Mouse (Mus musculus): ENCODE results near the gene Gm49450. TPM values are rescaled to one million over a fixed set of nuclear protein-coding genes. Genes with fewer than 3 reads are reported as not detected.
A peak's percentile ranks its signal among the peaks of the same experiment; 100 is the strongest.

Gene Gm49450
- total and polyA plus RNA-seq, 2 experiments from 2014 or later: 78.3 TPM; not detected in 1

- 25% methylated on average over 17 of the region's 17 CpGs for whole genome bisulfite sequencing
- peak overlapping the region; percentile 71 for H3K4me2 ChIP-seq (ENCODE audit: low read depth, low read length)
- H3K27me3 ChIP-seq (ENCODE audit: control insufficient read depth, insufficient read depth, low read length): no peaks in the 10 kb centered on the region
- H3K9ac ChIP-seq (replicated peaks; ENCODE audit: low read depth, low read length): peak overlapping the region; percentile 44; the same call in 1 of the 2 replicates
- peak overlapping the region; percentile 99 for H3K27ac ChIP-seq (ENCODE audit: low read depth)
- H3K9me3 ChIP-seq (replicated peaks; ENCODE audit: control insufficient read depth, low read length): no peaks in the 10 kb centered on the region
- peak overlapping the region; percentile 39 for H3K4me3 ChIP-seq (ENCODE audit: low read depth, low read length)
- H3K36me3 ChIP-seq (replicated peaks; ENCODE audit: control insufficient read depth, insufficient read depth, low read length): no peaks in the 10 kb centered on the region
- TF ChIP-seq CTCF (IDR thresholded peaks at IDR 0.05; ENCODE audit: low read depth) (no peak), EP300 (IDR thresholded peaks at IDR 0.05; ENCODE audit: low read depth) (no peak)
- peak; percentile 56; the same call in 1 of the 2 replicates for ATAC-seq (ENCODE audit: insufficient read depth, low read depth)
- H3K4me1 ChIP-seq (ENCODE audit: control insufficient read depth, insufficient read depth): peaks cover 17% of the 10 kb centered on the region; the same call in 1 of the 2 replicates
- DNase-seq (ENCODE audit: low spot score): peak; percentile 77
Observed at GRCm38 (mm10) chr15:98992086-98992912, 38.9 kb upstream of the Gm49450 start.

GRCm38 (mm10) chr15:98991540-98992050 lies 38.2 kb upstream of the Gm49450 start:
- no peak overlapping the region for H3K9ac ChIP-seq (replicated peaks; ENCODE audit: low read depth, low read length)

GRCm38 (mm10) chr15:98990669-98991539 lies 37.6 kb upstream of the Gm49450 start:
- H3K4me3 ChIP-seq (ENCODE audit: low read depth, low read length): no peak overlapping the region
- WGBS: 31% methylated on average over 15 of the region's 15 CpGs
- DNase-seq (ENCODE audit: low spot score): no peak

More at GRCm38 (mm10) chr15:98991540-98992050, 38.2 kb upstream of the Gm49450 start:
- ATAC-seq (ENCODE audit: insufficient read depth, low read depth): no peak
- Histone ChIP-seq H3K36me3 (replicated peaks; ENCODE audit: control insufficient read depth, insufficient read depth, low read length) (no peaks in the 10 kb centered on the region), H3K27ac (ENCODE audit: low read depth) (peak overlapping the region; percentile 99), H3K4me1 (ENCODE audit: control insufficient read depth, insufficient read depth) (peaks cover 17% of the 10 kb centered on the region; the same call in 1 of the 2 replicates), H3K27me3 (ENCODE audit: control insufficient read depth, insufficient read depth, low read length) (no peaks in the 10 kb centered on the region), H3K4me2 (ENCODE audit: low read depth, low read length) (no peak overlapping the region), H3K9me3 (replicated peaks; ENCODE audit: control insufficient read depth, low read length) (no peaks in the 10 kb centered on the region), H3K4me3 (ENCODE audit: low read depth, low read length) (no peak overlapping the region)
- TF ChIP-seq CTCF (IDR thresholded peaks at IDR 0.05; ENCODE audit: low read depth): no peak
- no peak for TF ChIP-seq EP300 (IDR thresholded peaks at IDR 0.05; ENCODE audit: low read depth)
- DNase-seq (ENCODE audit: low spot score): no peak
- WGBS: 43% methylated on average over 9 of the region's 9 CpGs

GRCm38 (mm10) chr15:98989701-98990430 lies 36.5 kb upstream of the Gm49450 start:
- H3K9me3 ChIP-seq (replicated peaks; ENCODE audit: control insufficient read depth, low read length): no peaks in the 10 kb centered on the region
- H3K9ac ChIP-seq (replicated peaks; ENCODE audit: low read depth, low read length): no peak overlapping the region
- no peak overlapping the region for H3K4me2 ChIP-seq (ENCODE audit: low read depth, low read length)
- DNase-seq (ENCODE audit: low spot score) (no peak), ATAC-seq (ENCODE audit: insufficient read depth, low read depth) (no peak)
- H3K27ac ChIP-seq (ENCODE audit: low read depth): no peak overlapping the region
- no peak overlapping the region for H3K4me3 ChIP-seq (ENCODE audit: low read depth, low read length)
- H3K27me3 ChIP-seq (ENCODE audit: control insufficient read depth, insufficient read depth, low read length): no peaks in the 10 kb centered on the region
- WGBS: 48% methylated on average over 12 of the region's 12 CpGs
- no peaks in the 10 kb centered on the region for H3K36me3 ChIP-seq (replicated peaks; ENCODE audit: control insufficient read depth, insufficient read depth, low read length)
- no peak for TF ChIP-seq EP300 (IDR thresholded peaks at IDR 0.05; ENCODE audit: low read depth)
- TF ChIP-seq CTCF (IDR thresholded peaks at IDR 0.05; ENCODE audit: low read depth): no peak
- H3K4me1 ChIP-seq (ENCODE audit: control insufficient read depth, insufficient read depth): peaks cover 18% of the 10 kb centered on the region

More at GRCm38 (mm10) chr15:98990669-98991539, 37.6 kb upstream of the Gm49450 start:
- Histone ChIP-seq H3K9me3 (replicated peaks; ENCODE audit: control insufficient read depth, low read length) (no peaks in the 10 kb centered on the region), H3K9ac (replicated peaks; ENCODE audit: low read depth, low read length) (0 out of 2 replicates have a peak overlapping the region, but pooled peaks have one; percentile 24), H3K36me3 (replicated peaks; ENCODE audit: control insufficient read depth, insufficient read depth, low read length) (no peaks in the 10 kb centered on the region), H3K4me1 (ENCODE audit: control insufficient read depth, insufficient read depth) (peaks cover 17% of the 10 kb centered on the region; the same call in 1 of the 2 replicates), H3K4me2 (ENCODE audit: low read depth, low read length) (no peak overlapping the region), H3K27ac (ENCODE audit: low read depth) (peak overlapping the region; percentile 1; the same call in 1 of the 2 replicates), H3K27me3 (ENCODE audit: control insufficient read depth, insufficient read depth, low read length) (no peaks in the 10 kb centered on the region)
- no peak for ATAC-seq (ENCODE audit: insufficient read depth, low read depth)
- TF ChIP-seq EP300 (IDR thresholded peaks at IDR 0.05; ENCODE audit: low read depth) (no peak), CTCF (IDR thresholded peaks at IDR 0.05; ENCODE audit: low read depth) (no peak)

Measured in heart, postnatal 0 days (tissue).